Mouse (Mus musculus) stomach, postnatal 0 days (tissue): ENCODE results near the gene Hdac7. TPM values are rescaled to one million over a fixed set of nuclear protein-coding genes. Genes with fewer than 3 reads are reported as not detected.
A peak's percentile ranks its signal among the peaks of the same experiment; 100 is the strongest.

Experiments
- ATAC-seq: fragments of 200-750 bp; cut with Nextera tagmentation; 2 replicates; pipeline ENCODE4 v1.8.0; 2017; ENCODE audit not compliant: low FRiP score, low TSS enrichment
- DNase-seq: peaks from one replicate; pipeline ENCODE4 v3.0.0-alpha.2; 2016; ENCODE audit warnings: low spot score
- H3K27ac ChIP-seq: fragments of 300-500 bp; sonication (generic); replicated peaks from 2 replicates; pipeline ENCODE4 v1.5.1; 2014; ENCODE audit warnings: mild to moderate bottlenecking, control low read depth
- H3K27me3 ChIP-seq: fragments of 300-500 bp; sonication (generic); 2 replicates; pipeline ENCODE4 v1.6.1; 2014; ENCODE audit warnings: low read length; ENCODE audit not compliant: control insufficient read depth, insufficient read depth
- H3K36me3 ChIP-seq: fragments of 300-500 bp; sonication (generic); 2 replicates; pipeline ENCODE4 v1.6.1; 2014; ENCODE audit warnings: low read length, mixed read lengths; ENCODE audit not compliant: control insufficient read depth, insufficient read depth
- H3K4me1 ChIP-seq: fragments of 300-500 bp; sonication (generic); replicated peaks from 2 replicates; pipeline ENCODE4 v1.6.1; 2014; ENCODE audit warnings: antibody characterized with exemption; ENCODE audit not compliant: control insufficient read depth, insufficient read depth
- H3K4me2 ChIP-seq: fragments of 300-500 bp; sonication (generic); replicated peaks from 2 replicates; pipeline ENCODE4 v1.6.1; 2014; ENCODE audit warnings: low read depth, mild to moderate bottlenecking, control low read depth, moderate library complexity
- H3K4me3 ChIP-seq: fragments of 300-500 bp; sonication (generic); 2 replicates; pipeline ENCODE4 v1.5.1; 2014; ENCODE audit warnings: low read depth, low read length, control low read depth
- H3K9ac ChIP-seq: fragments of 300-500 bp; sonication (generic); 2 replicates; pipeline ENCODE4 v1.6.1; 2014; ENCODE audit warnings: mild to moderate bottlenecking, low read length, control low read depth, mixed read lengths
- H3K9me3 ChIP-seq: fragments of 300-500 bp; sonication (generic); 2 replicates; pipeline ENCODE4 v1.6.1; 2016; ENCODE audit warnings: low read length; ENCODE audit not compliant: control insufficient read depth
- CTCF ChIP-seq: IDR thresholded peaks from 2 replicates; pipeline ENCODE4 v1.5.1; 2016; ENCODE audit warnings: antibody characterized with exemption, low read depth, mild to moderate bottlenecking, moderate library complexity
- EP300 ChIP-seq: optimal IDR thresholded peaks from 2 replicates; pipeline ENCODE3; 2016; ENCODE audit warnings: antibody characterized with exemption
- WGBS: fragments of 180-500 bp; shearing (Covaris S2); extraction: QIAGEN DNeasy Blood & Tissue Kit; methylation state at CpG from one replicate; pipeline ENCODE4 v1.1.7; 2014; 5-methylcytosine and 5-hydroxymethylcytosine counted together
- polyA plus RNA-seq: library from polyadenylated mRNA; unstranded; fragments of >200 nt; fragmentation: Nextera tagmentation; extraction: Ambion mirVana; gene quantifications from 2 replicates; pipeline ENCODE4 v1.2.1, GENCODE M21; 2015

Gene Hdac7
- 8.0 and 9.4 TPM in 2 replicates for polyA plus RNA-seq

- no peaks in the 10 kb centered on the region for H3K9me3 ChIP-seq
- no peaks in the 10 kb centered on the region for H3K36me3 ChIP-seq
- WGBS: 73% methylated on average over 19 of the region's 19 CpGs
- ATAC-seq (no peak), DNase-seq (no peak)
- no peaks in the 10 kb centered on the region for H3K27me3 ChIP-seq
- H3K27ac ChIP-seq: no peak within 1 kb of the TSS
- no peak within 1 kb of the TSS for H3K4me2 ChIP-seq
- H3K4me1 ChIP-seq: peaks cover 13% of the 10 kb centered on the region
- no peak within 1 kb of the TSS for H3K4me3 ChIP-seq
- no peak for TF ChIP-seq CTCF
- no peak for TF ChIP-seq EP300
- H3K9ac ChIP-seq: no peak within 1 kb of the TSS
Observed at GRCm38 (mm10) chr15:97844037-97845034, at the start of gene Hdac7. TSS of gene Hdac7 (minus strand) at chr15:97844502.

- Histone ChIP-seq H3K4me1 (no peaks in the 10 kb centered on the region), H3K9ac (no peak overlapping the region), H3K36me3 (no peaks in the 10 kb centered on the region), H3K27me3 (no peaks in the 10 kb centered on the region), H3K4me3 (no peak overlapping the region), H3K4me2 (no peak overlapping the region), H3K27ac (no peak overlapping the region), H3K9me3 (no peaks in the 10 kb centered on the region)
- WGBS: 44% methylated on average over 8 of the region's 8 CpGs
- ATAC-seq (no peak), DNase-seq (no peak)
- no peak for TF ChIP-seq EP300
- TF ChIP-seq CTCF: no peak
Observed at GRCm38 (mm10) chr15:97892506-97892905, 48.2 kb upstream of the Hdac7 start.

- no peaks in the 10 kb centered on the region for H3K4me1 ChIP-seq
- TF ChIP-seq EP300: no peak
- no peak for TF ChIP-seq CTCF
- DNase-seq: no peak
- WGBS: 88% methylated on average over 10 of the region's 10 CpGs
- no peaks in the 10 kb centered on the region for H3K27me3 ChIP-seq
- no peaks in the 10 kb centered on the region for H3K9me3 ChIP-seq
- ATAC-seq: no peak
- H3K4me2 ChIP-seq: no peak overlapping the region
- H3K4me3 ChIP-seq: no peak overlapping the region
- no peak overlapping the region for H3K9ac ChIP-seq
- H3K36me3 ChIP-seq: no peaks in the 10 kb centered on the region
- no peak overlapping the region for H3K27ac ChIP-seq
Observed at GRCm38 (mm10) chr15:97890450-97890849, 46.1 kb upstream of the Hdac7 start.

- Histone ChIP-seq H3K9me3 (no peaks in the 10 kb centered on the region), H3K9ac (no peak overlapping the region), H3K27me3 (no peaks in the 10 kb centered on the region), H3K27ac (no peak overlapping the region), H3K4me1 (no peaks in the 10 kb centered on the region), H3K4me3 (no peak overlapping the region), H3K36me3 (no peaks in the 10 kb centered on the region), H3K4me2 (no peak overlapping the region)
- WGBS: 52% methylated on average over 11 of the region's 11 CpGs
- ATAC-seq (peak; percentile 29; the same call in 1 of the 2 replicates), DNase-seq (no peak)
- TF ChIP-seq CTCF (no peak), EP300 (no peak)
Observed at GRCm38 (mm10) chr15:97890017-97890416, 45.7 kb upstream of the Hdac7 start.

- Histone ChIP-seq H3K36me3 (no peaks in the 10 kb centered on the region), H3K27me3 (no peaks in the 10 kb centered on the region), H3K9me3 (no peaks in the 10 kb centered on the region), H3K4me3 (no peak overlapping the region), H3K27ac (no peak overlapping the region), H3K9ac (no peak overlapping the region), H3K4me2 (no peak overlapping the region), H3K4me1 (no peaks in the 10 kb centered on the region)
- DNase-seq: no peak
- 73% methylated on average over 10 of the region's 10 CpGs for WGBS
- TF ChIP-seq CTCF: no peak
- no peak for TF ChIP-seq EP300
- no peak for ATAC-seq
Observed at GRCm38 (mm10) chr15:97887541-97888016, 43.3 kb upstream of the Hdac7 start.

- H3K4me1 ChIP-seq: no peaks in the 10 kb centered on the region
- no peak overlapping the region for H3K4me2 ChIP-seq
- no peaks in the 10 kb centered on the region for H3K27me3 ChIP-seq
- no peak overlapping the region for H3K9ac ChIP-seq
- H3K27ac ChIP-seq: no peak overlapping the region
- no peaks in the 10 kb centered on the region for H3K36me3 ChIP-seq
- ATAC-seq (no peak), DNase-seq (no peak)
- H3K4me3 ChIP-seq: no peak overlapping the region
- WGBS: 91% methylated on average over 8 of the region's 8 CpGs
- no peaks in the 10 kb centered on the region for H3K9me3 ChIP-seq
- TF ChIP-seq CTCF (no peak), EP300 (no peak)
Observed at GRCm38 (mm10) chr15:97881423-97881822, 37.1 kb upstream of the Hdac7 start.
